11 mouse cellular contexts compared by ENCODE assay signal in the genomic region with DNA sequence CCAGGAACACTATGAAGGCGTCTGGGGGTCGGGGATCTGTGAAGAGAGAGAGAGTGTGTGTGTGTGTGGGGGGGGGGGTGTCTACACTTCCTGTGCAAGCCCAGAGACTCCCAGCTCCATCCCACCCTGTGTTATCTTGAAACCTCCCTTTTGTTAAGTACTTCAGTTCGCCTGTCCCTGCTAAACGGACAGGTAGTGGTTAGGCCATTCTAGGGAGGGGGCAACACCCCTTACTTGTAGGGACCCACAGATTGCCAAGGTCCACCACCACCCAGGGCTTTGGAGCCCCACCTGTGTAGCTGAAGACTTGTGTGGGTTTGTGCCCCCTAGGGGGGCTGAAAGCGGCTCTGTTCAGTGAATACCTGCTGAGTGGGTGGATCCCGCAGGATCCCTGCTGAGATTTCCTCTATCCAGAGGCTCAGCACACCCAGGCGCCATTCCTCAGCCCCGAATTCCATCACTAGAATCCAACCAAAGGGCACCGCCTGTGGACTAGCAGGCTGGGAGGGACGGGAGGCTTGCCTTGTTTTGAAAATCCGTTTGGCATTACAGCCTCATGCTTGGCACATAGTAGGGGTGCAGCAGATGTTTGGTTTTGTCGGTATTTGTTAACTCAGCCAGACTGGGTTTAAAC. TPM values are rescaled to one million over a fixed set of nuclear protein-coding genes. Genes with fewer than 3 reads are reported as not detected.
DNase-seq lines count a peak whose midpoint lies in the region; ATAC-seq lines count a peak whose summit lies in the region.
"Had no signal": no experiment of that assay in that cellular context is flagged by ENCODE, and none has a peak within 500 bp of the region (broad histone marks: within the 10 kb centered on the region; RNA-seq: fewer than 3 reads in every experiment).

No protein-coding gene starts in this region.

- ATAC-seq in heart, embryonic 11.5 days (replicated peaks; ENCODE audit: insufficient number of reproducible peaks, low FRiP score, low TSS enrichment): no peak
- ATAC-seq in hindbrain, embryonic 15.5 days (ENCODE audit: low FRiP score, low read depth): no peak
- no peak for ATAC-seq in midbrain, embryonic 12.5 days (ENCODE audit: low FRiP score, low read depth)

- H3K9ac ChIP-seq in heart, embryonic 11.5 days (ENCODE audit: low read depth, low read length): peak overlapping the region; percentile 69; the same call in 1 of the 2 replicates
- no peak overlapping the region for H3K9ac ChIP-seq in hindbrain, embryonic 15.5 days
- H3K9ac ChIP-seq in midbrain, embryonic 12.5 days (replicated peaks): no peak overlapping the region

- no peak for DNase-seq in heart, postnatal 4 days
- peak; percentile 85 for DNase-seq in ES-CJ7 (ENCODE audit: low read depth, low spot score)
- no peak for DNase-seq in left cerebral cortex, postnatal 36 days (ENCODE audit: low spot score in 2 of 2)
- no peak for DNase-seq in thymus, postnatal 10 days (ENCODE audit: low spot score in 2 of 2)
- DNase-seq in right cerebral cortex, adult 18-20 months: no peak
- DNase-seq: cerebellum, adult 8-10 months had no signal

- H3K27ac ChIP-seq in heart, embryonic 11.5 days (ENCODE audit: low read depth, low read length): peak overlapping the region; percentile 8
- H3K27ac ChIP-seq in hindbrain, embryonic 15.5 days (replicated peaks): no peak overlapping the region
- peak overlapping the region; percentile 54 for H3K27ac ChIP-seq in midbrain, embryonic 12.5 days (replicated peaks)
- H3K27ac ChIP-seq: left cerebral cortex, adult 2 months had no signal

- peaks cover 21% of the 10 kb centered on the region for H3K27me3 ChIP-seq in heart, embryonic 11.5 days (ENCODE audit: control insufficient read depth, insufficient read depth, low read length)
- H3K27me3 ChIP-seq in hindbrain, embryonic 15.5 days: peaks cover 44% of the 10 kb centered on the region
- H3K27me3 ChIP-seq in midbrain, embryonic 12.5 days: peaks cover 79% of the 10 kb centered on the region

- 16% methylated on average over 12 of the region's 12 CpGs for WGBS in heart, embryonic 11.5 days (ENCODE audit: insufficient replicate concordance)
- 14% methylated on average over 12 of the region's 12 CpGs for WGBS in hindbrain, embryonic 15.5 days
- 8% methylated on average over 12 of the region's 12 CpGs for WGBS in midbrain, embryonic 12.5 days

- peak overlapping the region; percentile 81 for H3K4me2 ChIP-seq in heart, embryonic 11.5 days
- H3K4me2 ChIP-seq in hindbrain, embryonic 15.5 days: peak overlapping the region; percentile 17; the same call in 1 of the 2 replicates
- H3K4me2 ChIP-seq in midbrain, embryonic 12.5 days (replicated peaks): peak overlapping the region; percentile 85

- peaks cover 56% of the 10 kb centered on the region for H3K4me1 ChIP-seq in heart, embryonic 11.5 days (ENCODE audit: control insufficient read depth, insufficient read depth, low read length)
- H3K4me1 ChIP-seq in hindbrain, embryonic 15.5 days (replicated peaks): peaks cover 27% of the 10 kb centered on the region
- peaks cover 52% of the 10 kb centered on the region for H3K4me1 ChIP-seq in midbrain, embryonic 12.5 days

- H3K4me3 ChIP-seq in heart, embryonic 11.5 days (ENCODE audit: low read depth, low read length): peak overlapping the region; percentile 56
- peak overlapping the region; percentile 12 for H3K4me3 ChIP-seq in hindbrain, embryonic 15.5 days
- peak overlapping the region; percentile 47 for H3K4me3 ChIP-seq in midbrain, embryonic 12.5 days
- H3K4me3 ChIP-seq: left cerebral cortex, adult 2 months had no signal

- H3K36me3 ChIP-seq in heart, embryonic 11.5 days (ENCODE audit: control insufficient read depth, insufficient read depth, low read length): no peaks in the 10 kb centered on the region
- H3K36me3 ChIP-seq in hindbrain, embryonic 15.5 days: no peaks in the 10 kb centered on the region
- H3K36me3 ChIP-seq in midbrain, embryonic 12.5 days: no peaks in the 10 kb centered on the region
- H3K36me3 ChIP-seq: G1E had no signal

- H3K9me3 ChIP-seq in heart, embryonic 11.5 days (replicated peaks; ENCODE audit: control insufficient read depth, low read length): no peaks in the 10 kb centered on the region
- H3K9me3 ChIP-seq in hindbrain, embryonic 15.5 days: no peaks in the 10 kb centered on the region
- H3K9me3 ChIP-seq in midbrain, embryonic 12.5 days: no peaks in the 10 kb centered on the region
- H3K9me3 ChIP-seq: G1E had no signal

- intact Hi-C loops in left cerebral cortex, postnatal 36 days (cut with DNase I): no loop called here

RNA-seq across cellular contexts. Expression of a gene that starts 2.6 kb away (rescaled TPM):
- polyA plus RNA-seq in heart, embryonic 11.5 days (2014; fragmentation: Nextera tagmentation; extraction: Ambion mirVana): 21.1 and 23.1 TPM in 2 replicates
- 1 to 10 TPM; 4.3 to 5.0 TPM for total RNA-seq in heart, postnatal 4 days (2021)
- 5.9 and 6.6 TPM in 2 replicates for polyA plus RNA-seq in hindbrain, embryonic 15.5 days (2015; fragmentation: Nextera tagmentation; extraction: Ambion mirVana)
- 15.3 and 24.6 TPM in 2 replicates for polyA plus RNA-seq in midbrain, embryonic 12.5 days (2016; fragmentation: Nextera tagmentation; extraction: Ambion mirVana)
- total RNA-seq in left cerebral cortex, postnatal 36 days (2021): under 1 TPM; 0.52 to 0.88 TPM
- total RNA-seq: G1E had no signal
- polyA plus RNA-seq: G1E had no signal

RNA-seq across cellular contexts. Expression of a gene that starts 47.9 kb away (rescaled TPM):
- polyA plus RNA-seq in heart, embryonic 11.5 days (2014; fragmentation: Nextera tagmentation; extraction: Ambion mirVana): 12.3 and 13.8 TPM in 2 replicates
- total RNA-seq in heart, postnatal 4 days (2021): 10 to 100 TPM; 25.1 to 27.5 TPM
- 30.7 and 33.4 TPM in 2 replicates for polyA plus RNA-seq in hindbrain, embryonic 15.5 days (2015; fragmentation: Nextera tagmentation; extraction: Ambion mirVana)
- 21.3 and 23.6 TPM in 2 replicates for polyA plus RNA-seq in midbrain, embryonic 12.5 days (2016; fragmentation: Nextera tagmentation; extraction: Ambion mirVana)
- 10 to 100 TPM; 73.6 to 79.8 TPM for total RNA-seq in left cerebral cortex, postnatal 36 days (2021)

RNA-seq across cellular contexts. Expression of a gene that starts 48.1 kb away (rescaled TPM):
- 58.9 and 68.6 TPM in 2 replicates for polyA plus RNA-seq in heart, embryonic 11.5 days (2014; fragmentation: Nextera tagmentation; extraction: Ambion mirVana)
- 10 to 100 TPM; 39.3 to 39.4 TPM for total RNA-seq in heart, postnatal 4 days (2021)
- polyA plus RNA-seq in hindbrain, embryonic 15.5 days (2015; fragmentation: Nextera tagmentation; extraction: Ambion mirVana): 112 and 115 TPM in 2 replicates
- polyA plus RNA-seq in midbrain, embryonic 12.5 days (2016; fragmentation: Nextera tagmentation; extraction: Ambion mirVana): 135 and 137 TPM in 2 replicates
- 10 to 100 TPM; 55.1 to 60.7 TPM for total RNA-seq in left cerebral cortex, postnatal 36 days (2021)

Comparison
In these comparisons a context has a peak if more than half of its experiments do, and no peak if none do; other contexts are left out.
1. H3K4me2 ChIP-seq: peak in every context shown above with its lines; median percentile 85 in midbrain, embryonic 12.5 days; 81 in heart, embryonic 11.5 days; 17 in hindbrain, embryonic 15.5 days.